Mouse (Mus musculus) heart, adult 9 months (tissue): ENCODE measurements around the gene Rxfp4.

ENCODE experiments used
- DNase-seq, 2 experiments: peaks; one replicate each; pipeline ENCODE4 v3.0.0; 2022; ENCODE audit warnings: low spot score in 2 of 2

The Rxfp4 gene

GRCm38 (mm10) chr3:88652846-88653515 is at the start of gene Rxfp4:
TSS of gene Rxfp4 (minus strand) at chr3:88653142.
- no peak for DNase-seq

GRCm38 (mm10) chr3:88701222-88701621 is 48.3 kb upstream of the Rxfp4 start:
- peak in 1 of 2 experiments; percentile 37 for DNase-seq

- no peak for DNase-seq
Measured at GRCm38 (mm10) chr3:88700247-88700646, 47.3 kb upstream of the Rxfp4 start.

GRCm38 (mm10) chr3:88698834-88699233 is 45.9 kb upstream of the Rxfp4 start:
- no peak for DNase-seq

- DNase-seq, result no peak
Measured at GRCm38 (mm10) chr3:88698051-88698450, 45.1 kb upstream of the Rxfp4 start.

GRCm38 (mm10) chr3:88695545-88695944 is 42.6 kb upstream of the Rxfp4 start:
- DNase-seq, result no peak

- no peak for DNase-seq
Measured at GRCm38 (mm10) chr3:88689079-88689478, 36.1 kb upstream of the Rxfp4 start.

GRCm38 (mm10) chr3:88686734-88687611 is 34.0 kb upstream of the Rxfp4 start:
- no peak for DNase-seq

- no peak for DNase-seq
Measured at GRCm38 (mm10) chr3:88685958-88686451, 33.1 kb upstream of the Rxfp4 start.

GRCm38 (mm10) chr3:88684980-88685941 is 32.3 kb upstream of the Rxfp4 start, which contains the start of gene Khdc4:
TSS of gene Khdc4 (plus strand) at chr3:88685803.
- DNase-seq, result peak; percentile 99

- no peak for DNase-seq
Measured at GRCm38 (mm10) chr3:88684236-88684979, 31.5 kb upstream of the Rxfp4 start.

- DNase-seq, result no peak
Measured at GRCm38 (mm10) chr3:88683814-88684213, 30.9 kb upstream of the Rxfp4 start.

GRCm38 (mm10) chr3:88677399-88677798 is 24.5 kb upstream of the Rxfp4 start:
- peak; percentile 66 to 77 for DNase-seq

GRCm38 (mm10) chr3:88664095-88664494 is 11.2 kb upstream of the Rxfp4 start:
- DNase-seq, result no peak

- DNase-seq, result no peak
Measured at GRCm38 (mm10) chr3:88659798-88660197, 6.9 kb upstream of the Rxfp4 start.

- no peak for DNase-seq
Measured at GRCm38 (mm10) chr3:88658441-88659127, 5.6 kb upstream of the Rxfp4 start.

- no peak for DNase-seq
Measured at GRCm38 (mm10) chr3:88655619-88656018, 2.7 kb upstream of the Rxfp4 start.

GRCm38 (mm10) chr3:88654621-88655020 is 1.7 kb upstream of the Rxfp4 start:
- DNase-seq, result peak; percentile 55 to 66

GRCm38 (mm10) chr3:88653516-88654370 is 801 bp upstream of the Rxfp4 start:
- DNase-seq, result no peak
